Mouse (Mus musculus): Measurements from ENCODE around the gene Fam81a. TPM values are rescaled to one million over a fixed set of nuclear protein-coding genes. Genes with fewer than 3 reads are reported as not detected.

Gene Fam81a
- polyA plus RNA-seq, 1 experiment from 2014 or later = 8.5 TPM

DNA sequence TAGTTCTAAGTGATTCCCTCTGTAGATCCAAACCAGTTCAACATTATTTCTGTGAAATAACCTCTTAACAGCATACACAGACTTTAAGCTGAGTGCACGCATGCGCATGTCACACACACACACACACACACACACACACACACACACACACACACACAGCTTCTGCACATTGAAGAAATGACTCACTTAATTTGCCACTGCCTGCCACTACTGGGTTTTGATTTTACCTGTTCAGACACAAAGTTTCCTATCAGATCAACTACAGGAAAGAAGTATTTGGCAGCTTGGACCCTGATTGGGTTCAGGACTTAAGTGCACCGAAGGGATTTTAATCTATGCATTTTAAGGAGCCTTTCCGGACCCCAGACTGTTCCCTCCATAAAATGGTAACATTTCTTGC, 2.0 kb downstream of the Fam81a start:
- H3K4me3 ChIP-seq = peak overlapping the region; percentile 72

GRCm38 (mm10) chr9:70139331-70139885, 3.0 kb downstream of the Fam81a start:
- no peaks in the 10 kb centered on the region for H3K36me3 ChIP-seq
- no peaks in the 10 kb centered on the region for H3K9me3 ChIP-seq (replicated peaks)
- no peak overlapping the region for H3K27ac ChIP-seq (replicated peaks)
- peaks cover 51% of the 10 kb centered on the region for H3K27me3 ChIP-seq (ENCODE audit: low read depth, poor library complexity, severe bottlenecking)
- 65% methylated on average over 7 of the region's 7 CpGs for WGBS
- H3K4me1 ChIP-seq = peaks cover 62% of the 10 kb centered on the region
- no peak overlapping the region for H3K4me3 ChIP-seq
- DNase-seq (ENCODE audit: low spot score) = no peak

More for the DNA sequence above, 2.0 kb downstream of the Fam81a start:
- WGBS = 59% methylated on average over 4 of the region's 4 CpGs
- Histone ChIP-seq H3K4me1 (peaks cover 57% of the 10 kb centered on the region), H3K27me3 (ENCODE audit: low read depth, poor library complexity, severe bottlenecking) (peaks cover 51% of the 10 kb centered on the region), H3K36me3 (no peaks in the 10 kb centered on the region), H3K27ac (replicated peaks) (no peak overlapping the region), H3K9me3 (replicated peaks) (0 out of 2 replicates have a peak, but pooled peaks cover 2% of the 10 kb centered on the region)
- no peak for DNase-seq (ENCODE audit: low spot score)

DNA sequence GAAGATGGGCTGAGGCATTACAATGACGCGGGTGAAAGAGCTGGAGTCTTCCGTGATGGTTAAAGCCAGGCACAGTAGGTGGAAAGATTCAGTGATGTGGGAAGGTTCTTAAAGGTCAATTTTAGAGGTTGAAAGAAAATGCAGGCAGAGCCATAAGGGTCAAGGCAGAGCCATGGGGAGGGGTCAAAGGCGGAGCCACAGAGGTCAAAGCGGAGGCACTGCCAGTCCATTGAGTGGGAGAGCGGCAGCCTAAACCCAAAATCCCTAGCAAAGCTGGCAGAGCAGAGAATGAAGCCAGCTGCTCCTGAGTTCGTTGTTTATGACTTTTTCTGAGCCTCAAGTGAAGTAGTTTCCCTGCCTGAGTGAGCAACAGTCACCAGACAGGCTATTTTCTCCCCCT, 3.8 kb downstream of the Fam81a start:
- H3K4me1 ChIP-seq = peaks cover 62% of the 10 kb centered on the region
- H3K27me3 ChIP-seq (ENCODE audit: low read depth, poor library complexity, severe bottlenecking) = peaks cover 51% of the 10 kb centered on the region
- DNase-seq (ENCODE audit: low spot score) = peak; percentile 36
- no peak overlapping the region for H3K4me3 ChIP-seq
- H3K27ac ChIP-seq (replicated peaks) = no peak overlapping the region; the same call in 1 of the 2 replicates
- no peaks in the 10 kb centered on the region for H3K36me3 ChIP-seq
- H3K9me3 ChIP-seq (replicated peaks) = no peaks in the 10 kb centered on the region
- WGBS = 36% methylated on average over 7 of the region's 7 CpGs

- peaks cover 62% of the 10 kb centered on the region for H3K4me1 ChIP-seq
- H3K27me3 ChIP-seq (ENCODE audit: low read depth, poor library complexity, severe bottlenecking) = peaks cover 46% of the 10 kb centered on the region
- WGBS = 82% methylated on average over 5 of the region's 5 CpGs
- H3K4me3 ChIP-seq = no peak overlapping the region
- no peak overlapping the region for H3K27ac ChIP-seq (replicated peaks)
- H3K9me3 ChIP-seq (replicated peaks) = no peaks in the 10 kb centered on the region
- no peak for DNase-seq (ENCODE audit: low spot score)
- no peaks in the 10 kb centered on the region for H3K36me3 ChIP-seq
Measured at GRCm38 (mm10) chr9:70137991-70138390, 4.4 kb downstream of the Fam81a start.

- H3K4me3 ChIP-seq = no peak overlapping the region
- peaks cover 40% of the 10 kb centered on the region for H3K4me1 ChIP-seq
- no peak overlapping the region for H3K27ac ChIP-seq (replicated peaks)
- WGBS = 81% methylated on average over 1 of the region's 1 CpGs
- no peaks in the 10 kb centered on the region for H3K9me3 ChIP-seq (replicated peaks)
- DNase-seq (ENCODE audit: low spot score) = no peak
- peaks cover 18% of the 10 kb centered on the region for H3K27me3 ChIP-seq (ENCODE audit: low read depth, poor library complexity, severe bottlenecking)
- no peaks in the 10 kb centered on the region for H3K36me3 ChIP-seq
Measured at GRCm38 (mm10) chr9:70135186-70135585, 7.2 kb downstream of the Fam81a start.

GRCm38 (mm10) chr9:70134716-70135115, 7.6 kb downstream of the Fam81a start:
- Histone ChIP-seq H3K27me3 (ENCODE audit: low read depth, poor library complexity, severe bottlenecking) (peaks cover 13% of the 10 kb centered on the region), H3K9me3 (replicated peaks) (no peaks in the 10 kb centered on the region), H3K4me1 (peaks cover 35% of the 10 kb centered on the region), H3K36me3 (no peaks in the 10 kb centered on the region), H3K27ac (replicated peaks) (no peak overlapping the region), H3K4me3 (no peak overlapping the region)
- no peak for DNase-seq (ENCODE audit: low spot score)
- 75% methylated on average over 5 of the region's 5 CpGs for WGBS

DNA sequence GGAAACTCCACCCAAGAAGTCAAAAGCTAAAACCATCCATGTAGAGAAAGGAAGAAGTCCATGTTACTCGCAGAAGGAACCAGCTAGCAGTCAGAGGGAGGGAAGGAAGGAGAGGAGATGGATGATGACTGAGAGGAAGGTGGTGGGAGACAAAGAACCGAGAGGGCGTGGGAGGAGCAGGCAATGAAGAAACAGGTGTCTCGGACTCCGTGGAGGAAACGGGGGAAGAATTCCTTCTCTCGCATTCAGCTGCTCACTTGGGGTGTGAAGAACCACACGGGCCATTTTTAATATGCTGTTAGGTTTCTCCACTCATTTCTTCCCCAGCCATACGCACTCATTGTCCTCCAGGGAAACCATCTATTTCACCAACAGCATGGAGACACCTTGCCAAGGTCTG, 8.1 kb downstream of the Fam81a start:
- H3K27me3 ChIP-seq (ENCODE audit: low read depth, poor library complexity, severe bottlenecking) = peaks cover 8% of the 10 kb centered on the region
- no peak overlapping the region for H3K4me3 ChIP-seq
- peaks cover 30% of the 10 kb centered on the region for H3K4me1 ChIP-seq
- 86% methylated on average over 9 of the region's 9 CpGs for WGBS
- H3K9me3 ChIP-seq (replicated peaks) = no peaks in the 10 kb centered on the region
- no peak overlapping the region for H3K27ac ChIP-seq (replicated peaks)
- no peak for DNase-seq (ENCODE audit: low spot score)
- no peaks in the 10 kb centered on the region for H3K36me3 ChIP-seq

DNA sequence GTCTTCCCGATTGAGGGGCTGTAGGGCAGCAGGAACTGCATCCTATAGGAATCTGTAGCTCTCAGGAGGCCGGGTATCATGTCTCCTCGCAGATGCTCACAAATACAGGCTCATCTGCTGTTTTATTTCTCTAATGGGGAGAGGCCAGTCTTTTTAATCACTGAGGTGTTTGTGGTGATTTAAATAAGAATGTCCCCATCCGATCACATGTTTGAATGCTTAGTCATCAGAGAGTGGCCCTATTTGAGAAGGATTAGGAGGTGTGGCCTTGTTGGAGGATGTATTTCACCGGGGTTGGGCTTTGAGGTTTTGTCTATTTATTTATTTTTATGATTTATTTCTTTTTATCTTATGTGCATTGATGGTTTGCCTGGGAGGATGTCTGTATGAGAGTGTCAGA, 11.6 kb downstream of the Fam81a start:
- H3K27me3 ChIP-seq (ENCODE audit: low read depth, poor library complexity, severe bottlenecking) = no peaks in the 10 kb centered on the region
- H3K4me3 ChIP-seq = no peak overlapping the region
- H3K4me1 ChIP-seq = peaks cover 5% of the 10 kb centered on the region; the same call in 1 of the 2 replicates
- DNase-seq (ENCODE audit: low spot score) = no peak
- H3K9me3 ChIP-seq (replicated peaks) = no peaks in the 10 kb centered on the region
- H3K36me3 ChIP-seq = no peaks in the 10 kb centered on the region
- H3K27ac ChIP-seq (replicated peaks) = no peak overlapping the region
- 92% methylated on average over 5 of the region's 5 CpGs for WGBS

GRCm38 (mm10) chr9:70111869-70112286, 30.5 kb downstream of the Fam81a start:
- peaks cover 9% of the 10 kb centered on the region; the same call in 1 of the 2 replicates for H3K27me3 ChIP-seq (ENCODE audit: low read depth, poor library complexity, severe bottlenecking)
- H3K36me3 ChIP-seq = no peaks in the 10 kb centered on the region
- H3K4me1 ChIP-seq = peaks cover 25% of the 10 kb centered on the region
- H3K9me3 ChIP-seq (replicated peaks) = no peaks in the 10 kb centered on the region
- H3K4me3 ChIP-seq = peak overlapping the region; percentile 49
- DNase-seq (ENCODE audit: low spot score) = peak; percentile 55
- peak overlapping the region; percentile 66 for H3K27ac ChIP-seq (replicated peaks)
- 3% methylated on average over 10 of the region's 10 CpGs for WGBS

DNA sequence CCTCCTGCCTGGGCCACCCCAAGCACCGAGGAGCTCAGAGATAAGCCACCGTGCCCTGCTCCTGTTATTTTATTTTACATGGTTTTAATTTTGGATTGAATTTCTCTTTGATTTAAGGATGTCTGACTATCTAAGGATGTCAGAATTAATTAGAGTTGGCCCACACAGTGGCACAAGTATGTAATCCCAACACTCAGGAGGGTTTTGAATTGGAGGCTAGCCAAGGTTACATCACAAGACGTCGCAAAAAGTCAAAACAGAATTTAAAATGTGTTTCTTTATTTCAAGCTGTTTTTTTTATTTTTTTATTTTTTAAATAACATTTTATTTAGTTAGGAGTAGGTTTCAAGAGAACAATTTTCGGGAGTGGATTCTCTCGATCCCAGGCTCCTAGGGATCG, 31.5 kb downstream of the Fam81a start:
- no peak overlapping the region for H3K27ac ChIP-seq (replicated peaks)
- peaks cover 18% of the 10 kb centered on the region for H3K4me1 ChIP-seq
- H3K27me3 ChIP-seq (ENCODE audit: low read depth, poor library complexity, severe bottlenecking) = peaks cover 9% of the 10 kb centered on the region; the same call in 1 of the 2 replicates
- WGBS = 70% methylated on average over 7 of the region's 7 CpGs
- no peak overlapping the region for H3K4me3 ChIP-seq
- DNase-seq (ENCODE audit: low spot score) = no peak
- H3K9me3 ChIP-seq (replicated peaks) = no peaks in the 10 kb centered on the region
- no peaks in the 10 kb centered on the region for H3K36me3 ChIP-seq

DNA sequence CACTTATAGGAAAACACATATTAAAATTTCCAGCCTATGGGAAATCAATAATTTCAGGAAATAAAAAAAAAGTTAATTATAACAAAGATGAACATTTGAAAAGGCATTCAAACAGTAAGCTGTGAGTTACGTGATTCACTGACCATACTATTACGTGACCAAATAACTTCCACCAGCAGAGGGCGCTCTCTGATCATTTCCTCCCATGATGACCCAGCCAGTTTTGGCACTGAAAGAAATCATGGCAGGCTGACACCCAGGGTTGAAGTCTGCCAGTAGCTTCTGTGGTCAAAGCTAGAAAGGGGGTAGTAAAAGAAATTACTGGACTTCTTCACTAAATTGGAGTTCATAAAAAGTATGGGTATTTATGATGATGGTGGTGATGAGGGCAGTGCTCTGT, 33.1 kb downstream of the Fam81a start:
- WGBS = 9% methylated on average over 3 of the region's 3 CpGs
- Histone ChIP-seq H3K4me3 (no peak overlapping the region), H3K9me3 (replicated peaks) (no peaks in the 10 kb centered on the region), H3K27me3 (ENCODE audit: low read depth, poor library complexity, severe bottlenecking) (peaks cover 9% of the 10 kb centered on the region; the same call in 1 of the 2 replicates), H3K36me3 (no peaks in the 10 kb centered on the region), H3K27ac (replicated peaks) (no peak overlapping the region), H3K4me1 (peaks cover 18% of the 10 kb centered on the region)
- DNase-seq (ENCODE audit: low spot score) = peak; percentile 81

GRCm38 (mm10) chr9:70108151-70108550, 34.2 kb downstream of the Fam81a start:
- Histone ChIP-seq H3K27me3 (ENCODE audit: low read depth, poor library complexity, severe bottlenecking) (peaks cover 9% of the 10 kb centered on the region; the same call in 1 of the 2 replicates), H3K4me1 (peaks cover 18% of the 10 kb centered on the region), H3K9me3 (replicated peaks) (no peaks in the 10 kb centered on the region), H3K36me3 (no peaks in the 10 kb centered on the region), H3K27ac (replicated peaks) (no peak overlapping the region), H3K4me3 (no peak overlapping the region)
- 83% methylated on average over 5 of the region's 5 CpGs for WGBS
- DNase-seq (ENCODE audit: low spot score) = no peak

DNA sequence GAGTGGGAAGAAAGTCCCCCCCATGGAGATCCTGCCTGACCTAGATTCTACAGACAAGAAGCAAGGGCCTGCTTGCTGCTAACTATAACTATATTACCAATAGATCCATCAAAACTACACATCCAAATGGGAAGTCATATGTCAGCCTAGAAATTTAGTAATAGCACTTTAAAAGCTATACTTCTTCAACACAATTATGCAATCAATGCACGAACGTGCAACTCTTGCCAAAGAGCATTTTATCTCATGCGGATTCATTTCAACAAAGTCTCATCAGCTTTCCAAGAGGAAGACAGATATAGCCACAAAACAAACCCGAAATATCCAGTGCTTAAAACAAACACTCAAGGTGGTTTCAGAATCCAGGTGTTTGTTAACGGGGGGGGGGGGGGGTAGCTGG, 36.8 kb downstream of the Fam81a start:
- Histone ChIP-seq H3K4me3 (no peak overlapping the region), H3K27me3 (ENCODE audit: low read depth, poor library complexity, severe bottlenecking) (peaks cover 5% of the 10 kb centered on the region; the same call in 1 of the 2 replicates), H3K4me1 (no peaks in the 10 kb centered on the region), H3K36me3 (no peaks in the 10 kb centered on the region), H3K9me3 (replicated peaks) (no peaks in the 10 kb centered on the region), H3K27ac (replicated peaks) (no peak overlapping the region)
- no peak for DNase-seq (ENCODE audit: low spot score)
- 83% methylated on average over 5 of the region's 5 CpGs for WGBS
